Mouse (Mus musculus) kidney, adult 2 months (tissue): ENCODE data around the gene Degs1.

Experiments
- CTCF ChIP-seq: fragments of 200-500 bp; conservative IDR thresholded peaks from 2 replicates; pipeline ENCODE4 v1.5.1; 2011; ENCODE audit warnings: low read depth, mild to moderate bottlenecking, control low read depth, low read length, moderate library complexity, mixed read lengths; ENCODE audit not compliant: insufficient read depth, insufficient read length
- POLR2A ChIP-seq: fragments of 200-500 bp; IDR thresholded peaks from one replicate; pipeline ENCODE4 v1.6.1; 2011; ENCODE audit warnings: low read depth, low read length, control low read depth

GRCm38 (mm10) chr1:182310316-182310715 is 27.7 kb upstream of the Degs1 start:
- TF ChIP-seq CTCF (no peak), POLR2A (no peak)
